Mouse (Mus musculus): Measurements from ENCODE around the gene Muc4. TPM values are rescaled to one million over a fixed set of nuclear protein-coding genes. Genes with fewer than 3 reads are reported as not detected.

The Muc4 gene
- polyA plus RNA-seq (2017; shearing (Covaris generic)): not detected

DNA sequence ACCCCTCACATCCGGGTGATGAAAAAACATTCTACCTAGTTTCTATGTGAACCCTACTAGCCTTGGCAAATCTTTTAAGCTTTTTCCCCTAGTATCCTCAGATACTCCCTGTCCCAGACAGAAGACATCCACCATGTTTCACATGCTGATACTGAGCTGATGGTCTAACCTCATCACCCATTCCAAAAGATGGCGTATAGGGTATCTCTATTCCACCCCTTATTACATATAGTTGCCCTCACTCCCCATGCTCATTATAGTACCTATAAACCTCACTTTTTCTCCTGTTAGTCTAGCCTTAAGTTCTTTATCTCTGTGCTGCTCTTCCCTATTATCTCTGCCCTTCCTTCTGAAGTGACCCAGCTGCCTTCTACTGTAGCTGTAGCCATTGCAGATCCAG is at the start of gene Muc4:
TSS of gene Muc4 (plus strand) at position 301 of the 400 bp plus-strand sequence.
- ATAC-seq: no peak

DNA sequence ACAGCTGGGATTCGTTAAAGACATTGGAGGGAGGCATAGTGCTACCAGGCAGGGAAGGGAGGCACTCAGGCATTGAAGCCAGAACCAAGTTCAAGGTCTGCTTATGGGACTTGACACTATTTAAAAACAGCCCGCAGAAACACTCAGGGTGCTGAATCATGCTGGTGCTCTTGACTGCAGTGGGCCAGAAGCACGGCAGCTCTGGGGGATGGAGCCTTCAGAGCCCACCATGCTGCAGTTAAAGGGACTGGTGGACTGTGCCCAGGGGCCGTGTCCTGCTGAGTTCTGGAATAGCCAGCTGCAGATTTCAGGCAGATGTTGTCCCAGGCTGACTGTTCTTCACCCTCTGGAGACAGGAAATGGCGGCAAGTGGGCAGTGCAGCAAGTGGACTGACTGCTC is 49.7 kb upstream of the Muc4 start:
- no peak for ATAC-seq

DNA sequence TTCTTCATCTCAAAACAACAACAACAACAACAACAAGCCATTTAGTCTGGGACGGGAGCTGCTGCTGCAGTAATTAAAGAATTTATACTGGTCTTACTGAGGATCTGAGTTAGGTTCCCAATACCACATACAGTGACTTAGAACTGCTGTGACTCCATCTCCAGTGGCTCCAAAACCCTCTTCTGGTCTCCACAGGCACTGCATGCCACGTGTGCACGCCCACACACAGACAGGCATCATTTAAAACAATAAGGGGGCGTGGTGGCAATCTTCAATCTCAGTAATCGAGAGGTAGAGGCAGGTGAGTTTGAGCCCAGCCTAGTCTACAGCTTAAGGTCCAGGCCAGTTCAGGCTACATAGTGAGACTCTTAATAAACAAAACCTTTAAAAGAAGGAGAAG is 48.5 kb upstream of the Muc4 start:
- no peak for ATAC-seq

DNA sequence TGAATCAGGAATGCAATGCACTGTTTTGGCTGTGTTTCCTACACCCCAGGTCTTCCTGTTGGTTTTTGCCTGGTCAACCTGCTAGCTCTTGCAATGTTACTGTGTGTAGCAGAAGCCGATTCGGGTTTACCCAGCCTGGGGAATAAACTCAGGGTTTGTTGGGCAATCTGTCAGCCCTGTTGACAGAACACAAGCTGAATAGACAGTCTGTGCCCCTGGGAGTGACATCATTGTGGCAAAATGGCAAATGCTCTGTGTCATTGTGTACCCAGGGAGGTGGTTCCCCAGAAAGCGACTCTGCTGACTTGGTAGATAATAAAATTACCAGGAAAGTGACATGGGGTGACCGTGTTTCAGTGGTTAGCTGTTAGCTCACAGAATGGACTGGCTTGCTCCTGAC is 46.9 kb upstream of the Muc4 start:
- no peak for ATAC-seq

DNA sequence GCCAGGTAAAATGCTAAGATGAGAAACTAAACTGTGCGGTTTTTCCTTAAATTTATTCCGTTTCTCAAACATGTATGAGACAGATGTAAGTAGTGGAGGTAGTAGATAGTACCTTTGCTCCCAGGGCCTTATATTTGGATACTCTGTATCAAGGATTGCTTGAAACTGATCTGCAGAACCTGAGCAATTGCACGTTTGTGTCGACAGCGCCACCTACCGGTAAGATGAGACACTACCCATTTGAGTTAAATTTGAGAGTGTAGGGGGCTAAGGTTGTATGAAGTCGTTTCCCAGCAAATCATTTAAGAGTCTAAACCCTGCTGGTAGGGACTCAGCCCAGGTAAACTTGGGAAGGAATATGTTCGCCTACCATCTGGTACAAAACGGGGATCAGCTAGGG is 46.2 kb upstream of the Muc4 start:
- no peak for ATAC-seq

DNA sequence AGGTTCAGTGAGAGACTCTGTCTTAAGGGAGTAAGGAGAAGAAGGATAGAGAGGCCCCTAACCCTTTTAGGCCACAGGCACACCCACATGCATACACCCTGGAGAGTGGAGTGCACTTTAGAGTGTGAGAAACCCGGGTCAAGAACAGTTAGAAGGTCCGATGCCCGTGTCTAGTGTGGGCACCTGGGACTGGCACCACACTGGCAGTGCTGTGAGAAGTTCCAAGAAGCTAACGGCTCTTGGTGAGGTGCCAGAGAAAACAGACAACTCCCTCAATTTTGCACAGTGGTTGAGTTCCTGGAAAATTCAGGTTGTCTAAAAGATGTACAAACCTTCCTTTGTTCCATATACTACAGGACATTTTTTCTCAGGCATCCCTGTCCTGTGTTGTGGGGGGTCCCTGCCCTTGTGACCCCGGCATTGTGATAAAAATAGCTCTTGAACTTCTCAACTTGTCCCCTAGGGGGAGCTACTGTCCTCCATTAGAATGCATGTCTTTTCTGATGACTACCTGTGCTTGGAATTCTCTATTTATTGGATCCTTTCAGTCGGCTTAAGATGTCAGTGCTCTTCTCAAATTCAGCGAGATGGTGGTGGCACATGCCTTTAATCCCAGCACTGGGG is 38.7 kb upstream of the Muc4 start:
- peak; percentile 52 for ATAC-seq

DNA sequence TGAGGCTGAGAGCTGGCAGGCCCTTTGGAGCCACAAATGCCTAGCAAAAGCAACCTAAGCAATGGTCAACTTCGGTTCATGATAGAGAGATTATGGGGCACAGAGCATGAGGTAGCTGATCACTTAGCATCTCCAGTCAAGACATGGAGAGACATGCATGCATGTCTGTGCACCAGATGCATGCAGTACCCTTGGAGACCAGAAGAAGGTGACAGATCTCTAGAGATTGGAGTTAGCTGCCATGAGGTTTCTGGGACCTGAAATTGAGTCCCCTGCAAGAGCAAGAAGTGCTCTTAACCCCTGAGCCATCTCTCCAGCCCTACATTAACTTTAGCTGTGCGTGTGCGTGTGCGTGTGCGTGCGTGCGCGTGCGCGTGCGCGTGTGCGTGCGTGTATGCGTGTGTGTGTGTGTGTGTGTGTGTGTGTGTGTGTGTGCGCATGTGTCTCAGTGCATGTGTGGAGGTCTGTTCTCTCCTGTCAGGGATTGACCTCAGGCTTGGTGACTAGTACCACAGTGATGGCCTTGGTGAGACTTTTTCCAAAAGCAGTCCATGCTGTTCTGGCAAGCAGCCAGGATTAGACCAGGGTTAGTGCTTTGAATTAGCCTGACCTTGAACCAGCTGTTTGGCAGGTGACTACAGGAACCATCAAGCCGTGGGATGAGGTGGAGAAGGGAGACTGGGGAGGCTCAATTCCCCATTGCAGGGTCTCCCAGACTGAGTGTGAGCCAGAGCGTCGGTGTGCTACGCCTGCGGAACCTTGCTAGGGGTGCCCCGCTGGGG is 37.8 kb upstream of the Muc4 start:
- ATAC-seq: no peak

DNA sequence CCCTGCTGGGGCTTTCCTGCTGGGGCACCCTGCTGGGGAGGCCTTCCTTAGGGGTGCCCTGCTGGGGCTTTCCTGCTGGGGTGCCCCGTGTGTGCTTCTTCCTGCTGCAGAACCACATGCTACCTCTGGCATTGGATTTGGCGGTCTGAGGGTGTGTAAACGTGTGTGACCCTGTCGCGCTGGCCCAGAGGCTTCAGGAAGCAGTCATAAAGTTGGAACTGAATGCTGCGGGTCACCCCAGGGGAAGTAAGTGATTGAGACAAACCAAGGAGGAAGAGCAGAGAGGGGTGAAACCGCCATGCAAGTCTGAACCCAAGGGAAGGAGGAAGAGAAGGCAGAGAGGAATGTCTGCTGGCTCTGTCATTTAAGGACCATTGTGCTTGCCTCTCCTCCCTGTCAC is 37.1 kb upstream of the Muc4 start:
- ATAC-seq: no peak

DNA sequence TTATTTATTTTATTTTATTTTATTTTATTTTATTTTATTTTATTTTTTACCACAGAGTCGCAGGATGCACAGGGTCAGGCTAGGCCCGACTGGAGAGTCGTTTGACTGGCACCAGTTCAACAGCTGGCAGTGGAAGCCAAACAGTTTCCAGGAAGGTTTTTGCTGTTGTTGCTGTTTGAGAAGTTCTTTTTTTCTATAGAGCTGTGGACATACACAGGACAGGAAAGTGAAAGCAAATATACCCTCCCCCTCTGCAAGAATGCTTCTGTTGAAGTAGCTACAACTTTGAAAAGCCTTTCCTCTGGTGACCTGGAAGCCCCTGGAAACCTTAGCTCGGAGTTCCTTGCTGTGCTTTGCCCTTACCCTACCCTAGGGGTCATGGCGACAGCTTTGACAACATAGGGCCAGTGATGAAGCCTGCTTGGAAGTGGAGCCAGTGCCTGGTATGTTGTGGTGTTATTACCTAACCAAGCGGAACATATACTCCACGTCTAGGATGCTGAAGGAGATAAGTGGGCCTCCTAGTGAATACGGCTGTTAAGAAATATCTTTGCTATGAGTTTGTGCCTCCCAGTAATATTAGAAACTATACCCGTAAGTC is 32.3 kb upstream of the Muc4 start:
- no peak for ATAC-seq

DNA sequence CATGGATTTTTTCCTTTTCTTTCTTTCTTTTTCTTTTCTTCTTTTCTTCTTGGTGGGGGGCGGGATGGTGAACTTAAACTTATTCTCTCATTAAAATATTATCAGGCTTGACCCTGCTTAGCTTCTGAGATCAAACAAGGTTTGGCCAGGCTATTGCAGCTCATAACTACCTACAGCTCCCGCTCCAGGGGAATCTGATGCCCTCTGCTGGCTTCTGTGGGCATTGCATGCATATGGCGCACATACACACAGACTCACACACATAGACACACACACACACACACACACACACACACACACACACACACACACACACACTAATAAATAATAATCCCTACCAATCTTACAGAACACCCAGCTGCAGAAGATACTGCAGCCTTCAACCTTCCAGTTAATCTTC is 30.1 kb upstream of the Muc4 start:
- no peak for ATAC-seq

DNA sequence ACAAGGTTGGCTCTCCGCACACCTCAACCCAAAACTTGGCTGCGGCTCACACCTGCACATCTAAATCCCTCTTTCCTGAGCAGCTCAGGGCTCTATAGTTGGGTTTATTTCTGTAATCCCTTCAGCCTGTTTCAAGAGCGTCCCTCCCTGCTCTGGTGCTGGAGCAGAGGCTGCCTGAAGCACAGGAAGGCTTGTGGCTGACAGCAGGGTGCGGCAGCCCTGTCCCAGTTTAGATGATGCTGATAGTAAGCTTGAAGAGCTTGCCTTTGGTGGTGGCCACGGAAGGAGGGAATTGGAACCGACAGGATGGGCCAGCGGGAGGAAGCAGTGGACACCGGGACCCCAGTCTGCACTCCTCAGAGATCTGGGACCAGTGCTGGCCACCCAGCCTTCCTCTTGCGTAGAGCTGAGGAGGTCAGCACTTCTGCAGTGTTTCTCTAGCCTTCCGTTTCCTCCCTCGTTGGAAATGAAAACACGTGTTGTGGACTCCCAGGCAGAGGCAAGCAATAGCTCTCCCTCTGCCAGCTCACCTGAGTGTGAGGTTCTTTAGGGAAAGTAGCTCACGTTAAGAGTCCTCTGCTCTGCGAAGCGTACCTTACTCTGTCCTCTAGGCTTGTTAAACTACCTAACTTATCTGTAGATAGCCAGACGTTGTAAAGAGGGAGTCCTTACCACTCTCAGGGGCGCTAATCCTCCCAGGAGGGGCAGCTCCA is 28.4 kb upstream of the Muc4 start:
- ATAC-seq: no peak

DNA sequence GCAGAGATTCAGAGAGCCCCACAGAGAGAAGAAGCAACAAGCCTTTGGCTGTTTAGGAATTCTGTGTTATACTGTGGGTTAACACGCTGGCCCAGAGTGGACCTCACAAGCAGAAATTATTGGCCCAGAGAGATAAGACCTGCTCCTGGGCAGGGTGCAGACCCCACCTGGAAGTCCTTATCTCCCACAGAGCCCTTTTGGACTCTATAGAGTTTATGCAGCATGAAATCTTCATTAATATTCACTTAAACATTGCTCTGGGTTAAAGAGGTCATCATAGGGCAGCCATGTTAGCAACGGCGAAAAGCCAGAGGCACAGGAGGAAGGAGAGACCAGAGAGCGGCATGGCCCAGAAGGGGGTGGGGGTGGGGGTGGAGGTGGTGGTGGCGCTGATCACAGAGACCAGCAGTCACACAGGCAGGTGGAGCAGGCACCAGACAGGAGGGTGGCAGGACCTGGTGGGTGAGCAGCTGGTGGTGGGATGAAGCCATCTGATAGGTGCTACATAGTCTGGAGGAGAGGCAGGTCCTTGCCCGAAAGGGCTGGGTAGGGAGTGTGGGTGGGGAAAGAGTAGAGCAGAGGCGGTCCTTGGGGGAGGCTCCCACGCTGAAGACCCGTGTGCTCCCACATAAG is 27.7 kb upstream of the Muc4 start:
- ATAC-seq: no peak

DNA sequence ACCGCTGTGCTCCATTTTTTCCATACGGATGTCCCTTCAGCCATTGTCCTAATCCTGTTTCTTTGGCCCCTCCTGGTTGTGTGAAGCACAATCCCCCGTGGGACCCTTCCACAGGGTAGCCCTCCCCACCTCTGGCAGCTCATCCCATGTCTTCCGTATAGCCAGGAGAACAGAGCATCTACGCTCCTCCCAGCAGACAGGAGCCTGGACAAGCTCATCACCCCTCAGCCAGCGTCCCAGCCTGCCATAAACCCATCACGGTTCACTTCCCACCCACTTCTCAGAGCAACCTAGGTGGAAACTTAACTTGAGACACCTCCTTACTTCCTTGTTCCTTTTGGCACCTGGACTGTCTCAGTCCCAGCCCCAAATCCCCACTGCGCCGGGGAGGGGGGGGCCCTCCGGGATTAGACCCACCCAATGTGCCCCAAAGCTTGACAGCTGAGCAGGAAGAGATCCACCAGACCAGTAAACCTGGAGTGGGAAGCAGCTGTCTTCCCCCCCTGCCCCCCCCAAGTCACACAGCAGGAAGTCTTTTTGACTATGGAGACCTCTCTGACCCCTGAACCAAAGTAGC is 27.1 kb upstream of the Muc4 start:
- no peak for ATAC-seq

DNA sequence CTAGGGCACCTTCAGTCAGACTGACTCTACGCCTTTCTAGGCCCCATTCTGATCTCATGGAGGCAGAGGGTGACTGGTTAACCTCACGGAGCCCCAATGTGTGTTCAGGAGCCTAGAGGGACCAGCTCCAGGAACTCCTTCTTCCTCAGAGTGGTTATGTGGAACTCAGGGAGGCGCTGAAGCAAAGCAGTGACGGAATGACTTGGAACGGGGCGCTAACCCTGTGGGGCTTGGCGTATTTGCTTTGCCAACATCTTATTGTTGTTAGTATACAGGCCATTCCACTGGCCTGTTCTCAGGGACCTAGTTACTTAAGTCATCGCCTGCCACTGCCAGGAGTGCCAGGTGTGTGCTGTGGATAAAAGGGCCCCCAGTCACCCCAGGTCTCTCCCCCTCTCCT is 26.6 kb upstream of the Muc4 start:
- no peak for ATAC-seq

DNA sequence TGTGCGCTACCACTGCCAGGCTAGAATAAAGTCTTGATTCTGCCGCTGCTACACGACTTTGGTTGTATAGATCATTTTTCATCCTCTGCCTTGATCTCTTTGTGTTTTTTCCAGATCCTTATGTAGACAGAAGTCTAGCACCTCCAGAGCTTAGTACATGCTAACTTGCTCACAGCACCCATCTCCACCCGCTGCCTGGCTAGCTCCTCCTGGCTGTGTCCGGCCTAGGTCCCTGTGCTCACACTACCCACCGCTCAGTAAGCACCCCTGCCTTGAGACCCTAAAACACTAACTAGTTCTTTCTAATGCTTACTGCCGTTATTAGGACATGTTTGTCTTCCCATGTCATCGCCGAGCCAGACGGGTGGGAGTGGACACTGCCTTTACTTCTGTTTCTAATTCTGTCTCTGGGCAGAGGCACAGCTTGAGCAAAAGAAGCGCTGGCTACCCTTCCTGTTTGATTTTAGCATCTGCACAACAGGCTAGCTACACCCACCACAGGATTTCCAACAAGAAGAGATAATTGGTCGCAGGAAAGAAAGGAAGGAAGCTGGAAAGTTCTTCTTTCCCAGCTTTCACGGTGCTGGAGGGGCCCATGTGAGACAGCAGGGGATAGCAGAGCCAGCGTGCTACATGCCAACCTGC is 25.1 kb upstream of the Muc4 start:
- no peak for ATAC-seq

DNA sequence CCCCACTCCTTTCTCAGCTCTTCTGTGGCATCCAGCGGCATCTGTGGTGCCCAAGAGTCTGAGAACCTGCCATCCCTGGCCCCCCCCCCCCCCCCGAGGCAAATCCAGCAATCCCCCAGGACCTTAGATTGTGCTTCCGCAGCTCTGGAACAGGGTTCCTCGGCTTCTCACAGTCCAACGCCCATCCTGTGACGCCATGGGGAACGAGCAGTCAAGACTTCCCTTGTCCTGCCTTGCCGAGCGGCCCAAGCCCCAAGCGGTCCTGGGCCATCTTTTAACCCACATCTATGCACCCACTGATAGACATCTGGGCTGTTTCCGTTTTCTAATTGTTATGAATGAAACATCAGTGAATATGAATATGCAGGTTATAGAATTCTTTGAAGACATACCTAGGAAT is 23.5 kb upstream of the Muc4 start:
- ATAC-seq: no peak

DNA sequence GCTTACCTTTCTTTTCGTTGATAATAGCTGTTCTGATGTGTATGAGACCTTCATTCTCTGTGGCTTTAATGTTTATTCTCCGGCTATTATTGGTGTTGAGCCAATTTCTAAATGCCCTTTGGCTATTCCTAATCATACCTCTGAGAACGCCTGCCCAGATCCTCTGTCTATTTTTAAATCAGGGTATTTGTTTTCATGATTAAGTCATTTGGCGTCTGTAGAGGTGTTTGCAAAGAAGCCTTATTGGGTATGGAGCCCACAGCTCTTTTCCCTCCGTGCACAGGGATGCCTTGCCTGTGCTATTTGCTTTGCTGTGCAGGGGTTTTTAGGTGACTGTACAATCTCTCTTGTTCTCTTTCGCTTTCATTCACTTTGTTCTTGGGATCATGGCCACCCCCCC is 22.1 kb upstream of the Muc4 start:
- no peak for ATAC-seq

DNA sequence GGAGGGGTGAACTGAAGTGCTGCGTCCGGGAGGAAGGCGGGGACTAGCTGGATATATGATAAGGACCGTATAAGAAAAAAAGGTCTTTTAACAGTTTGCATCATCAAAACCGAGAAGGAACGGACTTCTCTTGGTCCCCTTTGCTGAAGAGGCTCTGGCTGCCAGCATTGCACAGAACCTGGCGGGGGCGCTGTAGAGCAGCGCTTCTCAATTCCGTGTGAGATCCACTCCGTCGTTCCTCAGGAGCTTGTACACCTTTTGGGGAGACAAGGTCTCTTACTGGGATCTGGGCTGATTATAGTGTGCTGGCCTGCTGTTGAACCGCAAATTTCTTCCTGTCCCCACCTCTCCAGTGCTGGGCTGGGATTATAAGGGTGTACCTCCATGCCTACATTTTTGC is 20.3 kb upstream of the Muc4 start:
- ATAC-seq: no peak

DNA sequence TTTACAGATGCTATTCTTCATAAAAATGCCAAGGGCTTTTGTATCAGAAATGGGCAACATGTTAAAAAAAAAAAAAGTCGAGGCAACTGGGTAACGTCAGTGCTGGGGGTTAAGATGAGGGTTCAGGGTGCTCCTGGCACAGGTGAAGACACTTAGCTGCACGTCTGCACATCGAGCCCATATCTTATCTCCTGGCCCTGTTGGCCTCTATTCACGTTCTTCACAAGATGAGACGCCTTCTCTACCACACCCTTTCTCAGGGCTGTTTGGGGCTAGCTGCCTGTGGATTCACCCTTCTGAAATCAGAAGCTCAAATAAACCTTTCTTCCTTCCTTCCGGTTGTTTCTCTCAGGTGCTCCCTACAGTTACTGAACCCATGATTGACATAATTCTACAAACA is 12.5 kb upstream of the Muc4 start:
- ATAC-seq: no peak

DNA sequence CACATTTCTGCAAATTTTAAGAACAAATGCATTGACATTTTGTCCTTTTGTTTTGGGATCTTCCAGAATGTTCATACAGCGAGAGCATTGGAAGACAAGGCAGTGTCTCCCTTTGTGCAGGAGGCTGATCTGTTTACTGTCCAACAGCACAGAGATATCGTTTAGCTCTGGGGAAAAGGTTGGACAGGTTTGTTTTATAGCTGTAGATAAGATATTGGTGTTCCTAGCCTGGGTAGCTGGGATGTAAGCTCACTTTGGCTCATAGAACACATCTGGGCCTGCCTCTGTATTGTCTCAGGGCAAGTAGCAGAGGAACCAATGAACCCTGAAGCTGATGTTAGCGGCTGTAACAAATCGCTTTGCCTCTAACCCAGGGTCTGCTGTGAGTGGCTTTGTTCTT is 11.9 kb upstream of the Muc4 start:
- ATAC-seq: no peak

DNA sequence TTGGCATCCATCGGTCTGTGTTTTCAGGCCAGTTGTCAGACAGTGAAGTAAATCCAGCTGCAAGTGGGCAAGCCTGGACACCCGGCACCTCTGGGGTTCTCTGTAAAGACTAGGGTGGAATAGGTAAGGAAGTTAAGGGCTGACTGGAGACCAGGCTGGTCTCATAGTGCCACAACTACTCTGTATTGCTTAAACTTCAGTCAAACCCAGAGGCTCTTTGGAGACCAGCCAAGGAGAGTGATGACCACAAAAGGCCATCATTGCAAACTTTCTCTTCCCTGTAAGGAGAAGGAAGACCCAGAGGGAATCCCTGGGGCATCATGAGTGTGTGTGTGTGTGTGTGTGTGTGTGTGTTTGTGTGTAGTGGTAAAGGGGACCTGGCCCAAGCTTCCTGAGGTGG is 11.4 kb upstream of the Muc4 start:
- no peak for ATAC-seq

DNA sequence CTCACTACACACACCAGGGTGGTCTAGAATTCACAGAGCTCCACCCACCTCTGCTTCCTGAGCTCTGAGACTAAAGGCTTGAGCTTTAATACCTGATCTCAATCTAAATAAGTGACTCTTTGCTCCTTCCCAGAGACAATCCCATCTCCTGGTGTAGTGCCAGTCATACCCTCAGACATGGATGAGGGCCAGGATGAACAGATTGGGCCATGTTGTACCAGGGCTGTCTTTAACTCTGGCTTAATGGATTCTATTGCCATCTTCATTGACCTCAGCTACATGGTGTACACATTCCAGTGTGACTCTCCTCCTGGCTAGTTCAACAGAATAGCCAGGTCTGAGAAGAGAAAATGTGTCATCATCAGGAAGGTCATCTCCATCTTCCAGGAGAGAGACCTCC is 9.2 kb upstream of the Muc4 start:
- no peak for ATAC-seq

All from activated CD4-positive, CD25-positive, alpha-beta regulatory T cell, adult 4 months (primary cell).